In genomic region chr9:106566437-106566836, GRCm38 (mm10) we compare ENCODE assay signal across 8 mouse cellular contexts. TPM values are rescaled to one million over a fixed set of nuclear protein-coding genes. Genes with fewer than 3 reads are reported as not detected.
DNase-seq lines count a peak whose midpoint lies in the region; ATAC-seq lines count a peak whose summit lies in the region.

No protein-coding gene starts in this region.

- peak; percentile 2 for DNase-seq in adrenal gland, adult 8-10 months
- DNase-seq in adrenal gland, postnatal 4 days (ENCODE audit: low spot score in 2 of 2) = no peak
- DNase-seq in liver = peak; percentile 42
- DNase-seq in layer of hippocampus, postnatal 14 days (ENCODE audit: low spot score in 2 of 2) = no peak
- DNase-seq in right cerebral cortex, postnatal 14 days = no peak
- no peak for DNase-seq in left cerebral cortex, adult 18-20 months (ENCODE audit: low spot score in 2 of 2)

- peak; percentile 74 for ATAC-seq in granulocyte monocyte progenitor cell, adult 5-6 weeks (replicated peaks; ENCODE audit: poor library complexity, severe bottlenecking)
- peak; percentile 61; the same call in 1 of the 2 replicates for ATAC-seq in megakaryocyte progenitor cell, adult 5-6 weeks (replicated peaks; ENCODE audit: poor library complexity)

RNA-seq across cellular contexts. Expression of gene Iqcf4, which starts 4.4 kb away (rescaled TPM):
- not detected for total RNA-seq in adrenal gland, adult 8-10 months (2022)
- total RNA-seq in adrenal gland, postnatal 4 days (2021) = not detected
- total RNA-seq in granulocyte monocyte progenitor cell, adult 5-6 weeks (2014; fragmentation: Nextera tagmentation) = not detected in 2 replicates
- total RNA-seq in granulocyte monocyte progenitor cell, adult 5-6 weeks (2017) = not detected in 2 replicates
- total RNA-seq in megakaryocyte progenitor cell, adult 5-6 weeks (2015) = not detected in 2 replicates
- total RNA-seq in megakaryocyte progenitor cell, adult 5-6 weeks (2017) = not detected in 2 replicates
- not detected for total RNA-seq in layer of hippocampus, postnatal 14 days (2021)
- not detected for total RNA-seq in left cerebral cortex, adult 18-20 months (2021)

RNA-seq across cellular contexts. Expression of gene Iqcf3, which starts 5.0 kb away (rescaled TPM):
- not detected for total RNA-seq in adrenal gland, adult 8-10 months (2022)
- total RNA-seq in adrenal gland, postnatal 4 days (2021) = not detected
- total RNA-seq in granulocyte monocyte progenitor cell, adult 5-6 weeks (2014; fragmentation: Nextera tagmentation) = not detected in 2 replicates
- total RNA-seq in granulocyte monocyte progenitor cell, adult 5-6 weeks (2017) = not detected in 2 replicates
- not detected in 2 replicates for total RNA-seq in megakaryocyte progenitor cell, adult 5-6 weeks (2015)
- total RNA-seq in megakaryocyte progenitor cell, adult 5-6 weeks (2017) = not detected in 2 replicates
- not detected for total RNA-seq in layer of hippocampus, postnatal 14 days (2021)
- total RNA-seq in left cerebral cortex, adult 18-20 months (2021) = not detected

RNA-seq across cellular contexts. Expression of gene Iqcf5, which starts 52.1 kb away (rescaled TPM):
- not detected for total RNA-seq in adrenal gland, adult 8-10 months (2022)
- not detected for total RNA-seq in adrenal gland, postnatal 4 days (2021)
- total RNA-seq in granulocyte monocyte progenitor cell, adult 5-6 weeks (2014; fragmentation: Nextera tagmentation) = not detected in 2 replicates
- total RNA-seq in granulocyte monocyte progenitor cell, adult 5-6 weeks (2017) = not detected in 2 replicates
- not detected in 2 replicates for total RNA-seq in megakaryocyte progenitor cell, adult 5-6 weeks (2015)
- not detected in 2 replicates for total RNA-seq in megakaryocyte progenitor cell, adult 5-6 weeks (2017)
- under 1 TPM in 1 of 2 experiments, not detected in 1; 0.67 TPM for total RNA-seq in layer of hippocampus, postnatal 14 days (2021)
- not detected for total RNA-seq in left cerebral cortex, adult 18-20 months (2021)

RNA-seq across cellular contexts. Expression of gene Iqcf6, which starts 59.9 kb away (rescaled TPM):
- not detected for total RNA-seq in adrenal gland, adult 8-10 months (2022)
- not detected for total RNA-seq in adrenal gland, postnatal 4 days (2021)
- not detected in 2 replicates for total RNA-seq in granulocyte monocyte progenitor cell, adult 5-6 weeks (2014; fragmentation: Nextera tagmentation)
- not detected in 2 replicates for total RNA-seq in granulocyte monocyte progenitor cell, adult 5-6 weeks (2017)
- not detected in 2 replicates for total RNA-seq in megakaryocyte progenitor cell, adult 5-6 weeks (2015)
- total RNA-seq in megakaryocyte progenitor cell, adult 5-6 weeks (2017) = not detected in 2 replicates
- not detected for total RNA-seq in layer of hippocampus, postnatal 14 days (2021)
- total RNA-seq in left cerebral cortex, adult 18-20 months (2021) = not detected

Comparison
In these comparisons a context has a peak if more than half of its experiments do, and no peak if none do; other contexts are left out.
1. DNase-seq: peak in adrenal gland, adult 8-10 months (single experiment) and liver (single experiment); none in adrenal gland, postnatal 4 days (0 of 2), layer of hippocampus, postnatal 14 days (0 of 2), right cerebral cortex, postnatal 14 days (single experiment) and left cerebral cortex, adult 18-20 months (0 of 2).